Mouse (Mus musculus): ENCODE data around the gene Prrg2.

DNA sequence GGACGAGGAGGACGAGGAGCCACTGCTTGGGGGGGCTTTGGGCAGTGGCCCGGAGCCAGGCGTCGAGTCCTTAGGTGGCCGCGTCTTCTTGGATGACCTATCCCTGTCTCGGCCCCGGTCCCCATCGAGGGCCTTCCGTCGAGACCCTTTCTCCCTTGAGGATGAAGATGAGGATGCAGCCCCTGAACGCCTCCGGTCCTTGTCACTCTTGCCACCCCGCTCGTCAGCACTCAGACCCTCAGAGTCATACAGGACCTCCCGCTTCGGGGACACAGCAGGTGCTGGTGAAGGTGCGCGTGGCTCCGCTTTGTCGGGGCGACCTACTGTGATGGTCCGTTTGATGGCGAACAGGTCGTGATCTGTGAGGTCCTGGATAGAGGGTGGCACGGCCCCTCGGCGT is 55.3 kb downstream of the Prrg2 start:
- TF ChIP-seq POLR2A (IDR thresholded peaks at IDR 0.05; ENCODE audit: insufficient read depth, low read depth, low read length) (no peak), CTCF (IDR thresholded peaks at IDR 0.05) (no peak), EP300 (IDR thresholded peaks at IDR 0.05; ENCODE audit: insufficient read depth, low read depth, low read length) (no peak)

All from heart, adult 2 months (tissue).